Mouse (Mus musculus): ENCODE data around the gene Slc41a2. TPM values are rescaled to one million over a fixed set of nuclear protein-coding genes. Genes with fewer than 3 reads are reported as not detected.

Gene Slc41a2
- total and polyA plus RNA-seq, 2 experiments from 2014 or later: 10.3 to 29.8 TPM

DNA sequence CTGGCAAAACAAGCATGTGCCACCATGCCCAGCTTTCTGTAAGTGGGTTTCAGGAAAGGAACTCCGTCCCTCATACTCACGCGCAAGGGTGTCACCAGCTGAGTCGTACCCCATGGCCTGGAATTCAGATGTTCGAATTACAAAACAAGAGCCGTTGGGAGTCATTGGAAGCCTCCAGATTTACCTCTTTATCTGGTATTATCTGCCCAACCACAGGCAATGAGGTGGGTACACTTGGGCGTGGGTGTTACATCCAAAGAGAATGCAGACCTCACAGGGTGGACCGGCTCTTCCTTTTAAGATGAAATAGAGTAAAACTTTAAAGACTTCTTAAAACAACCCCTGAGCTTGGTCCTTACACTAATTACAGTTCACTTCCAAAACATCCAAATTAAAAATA lies 151.5 kb downstream of the Slc41a2 start:
- Histone ChIP-seq H3K36me3 (ENCODE audit: insufficient read depth, low read length) (no peaks in the 10 kb centered on the region), H3K27me3 (ENCODE audit: insufficient read depth, low read length) (no peaks in the 10 kb centered on the region), H3K9me3 (ENCODE audit: low read length) (no peaks in the 10 kb centered on the region), H3K4me1 (ENCODE audit: insufficient read depth, low read length) (peaks cover 23% of the 10 kb centered on the region), H3K27ac (no peak overlapping the region), H3K9ac (replicated peaks; ENCODE audit: low read length) (no peak overlapping the region), H3K4me3 (ENCODE audit: low read length) (no peak overlapping the region), H3K4me2 (ENCODE audit: low read depth, low read length) (no peak overlapping the region)
- ATAC-seq: no peak
- DNase-seq (ENCODE audit: low spot score): no peak
- 87% methylated on average over 8 of the region's 8 CpGs for WGBS
- no peak for TF ChIP-seq CTCF (IDR thresholded peaks at IDR 0.05; ENCODE audit: low read depth)

DNA sequence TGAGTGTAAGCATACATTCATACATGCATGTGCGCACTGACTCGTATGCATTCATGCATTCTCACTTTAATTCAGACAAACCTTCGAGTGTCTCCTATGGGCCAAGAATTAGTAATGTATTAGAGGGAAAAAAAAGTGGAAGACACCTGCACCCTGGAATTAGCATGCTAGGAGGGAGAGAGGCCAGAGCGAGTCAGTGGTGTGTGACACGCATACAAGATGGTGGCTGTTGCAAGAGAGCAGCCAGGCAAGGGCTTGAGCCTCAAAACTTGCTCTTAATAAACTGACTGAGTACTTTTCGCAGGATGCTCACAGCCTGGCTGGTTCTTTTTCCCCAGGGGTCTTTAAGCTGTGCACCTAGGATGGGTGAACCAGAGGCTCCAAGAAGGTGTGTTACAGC lies 152.6 kb downstream of the Slc41a2 start:
- TF ChIP-seq CTCF (IDR thresholded peaks at IDR 0.05; ENCODE audit: low read depth): no peak
- no peaks in the 10 kb centered on the region for H3K9me3 ChIP-seq (ENCODE audit: low read length)
- ATAC-seq (no peak), DNase-seq (ENCODE audit: low spot score) (no peak)
- H3K4me3 ChIP-seq (ENCODE audit: low read length): no peak overlapping the region
- H3K36me3 ChIP-seq (ENCODE audit: insufficient read depth, low read length): no peaks in the 10 kb centered on the region
- WGBS: 74% methylated on average over 6 of the region's 6 CpGs
- H3K4me2 ChIP-seq (ENCODE audit: low read depth, low read length): no peak overlapping the region
- H3K4me1 ChIP-seq (ENCODE audit: insufficient read depth, low read length): peaks cover 23% of the 10 kb centered on the region
- H3K27me3 ChIP-seq (ENCODE audit: insufficient read depth, low read length): no peaks in the 10 kb centered on the region
- no peak overlapping the region for H3K9ac ChIP-seq (replicated peaks; ENCODE audit: low read length)
- no peak overlapping the region for H3K27ac ChIP-seq

DNA sequence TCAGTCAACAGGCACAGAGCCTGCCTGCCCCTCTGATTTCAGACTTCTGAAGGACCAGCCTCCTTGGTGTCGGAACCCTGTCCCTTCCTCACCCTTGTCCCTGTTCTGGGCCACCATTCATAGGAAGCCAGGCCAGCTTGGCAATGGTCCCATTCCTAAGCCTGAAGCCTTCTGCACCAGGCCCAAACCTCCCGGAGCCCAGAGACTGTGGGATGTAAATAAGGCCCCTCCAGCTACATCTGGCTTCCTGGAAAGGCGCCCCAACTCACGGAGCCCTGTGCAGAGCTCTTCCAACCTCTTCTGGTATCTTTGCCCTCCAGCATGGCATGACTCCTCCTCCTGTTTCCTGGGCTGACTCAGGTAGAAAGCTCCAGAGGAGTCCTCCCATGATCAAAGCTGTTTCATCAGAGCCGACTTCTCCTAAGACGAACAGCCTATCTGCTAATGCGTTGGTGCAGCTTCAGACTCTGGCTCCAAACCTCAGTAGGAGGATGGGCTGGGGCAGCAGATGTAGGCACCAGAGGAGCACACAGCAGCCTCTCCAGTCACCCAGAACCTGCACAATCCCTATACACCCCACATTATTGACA lies 153.1 kb downstream of the Slc41a2 start:
- H3K36me3 ChIP-seq (ENCODE audit: insufficient read depth, low read length): no peaks in the 10 kb centered on the region
- no peak overlapping the region for H3K4me3 ChIP-seq (ENCODE audit: low read length)
- no peaks in the 10 kb centered on the region for H3K9me3 ChIP-seq (ENCODE audit: low read length)
- no peak overlapping the region for H3K4me2 ChIP-seq (ENCODE audit: low read depth, low read length)
- DNase-seq (ENCODE audit: low spot score): peak; percentile 58
- H3K27me3 ChIP-seq (ENCODE audit: insufficient read depth, low read length): no peaks in the 10 kb centered on the region
- no peak for TF ChIP-seq CTCF (IDR thresholded peaks at IDR 0.05; ENCODE audit: low read depth)
- H3K9ac ChIP-seq (replicated peaks; ENCODE audit: low read length): no peak overlapping the region
- peak overlapping the region; percentile 11; the same call in 1 of the 2 replicates for H3K27ac ChIP-seq
- no peak for ATAC-seq
- H3K4me1 ChIP-seq (ENCODE audit: insufficient read depth, low read length): peaks cover 23% of the 10 kb centered on the region
- WGBS: 43% methylated on average over 7 of the region's 7 CpGs

DNA sequence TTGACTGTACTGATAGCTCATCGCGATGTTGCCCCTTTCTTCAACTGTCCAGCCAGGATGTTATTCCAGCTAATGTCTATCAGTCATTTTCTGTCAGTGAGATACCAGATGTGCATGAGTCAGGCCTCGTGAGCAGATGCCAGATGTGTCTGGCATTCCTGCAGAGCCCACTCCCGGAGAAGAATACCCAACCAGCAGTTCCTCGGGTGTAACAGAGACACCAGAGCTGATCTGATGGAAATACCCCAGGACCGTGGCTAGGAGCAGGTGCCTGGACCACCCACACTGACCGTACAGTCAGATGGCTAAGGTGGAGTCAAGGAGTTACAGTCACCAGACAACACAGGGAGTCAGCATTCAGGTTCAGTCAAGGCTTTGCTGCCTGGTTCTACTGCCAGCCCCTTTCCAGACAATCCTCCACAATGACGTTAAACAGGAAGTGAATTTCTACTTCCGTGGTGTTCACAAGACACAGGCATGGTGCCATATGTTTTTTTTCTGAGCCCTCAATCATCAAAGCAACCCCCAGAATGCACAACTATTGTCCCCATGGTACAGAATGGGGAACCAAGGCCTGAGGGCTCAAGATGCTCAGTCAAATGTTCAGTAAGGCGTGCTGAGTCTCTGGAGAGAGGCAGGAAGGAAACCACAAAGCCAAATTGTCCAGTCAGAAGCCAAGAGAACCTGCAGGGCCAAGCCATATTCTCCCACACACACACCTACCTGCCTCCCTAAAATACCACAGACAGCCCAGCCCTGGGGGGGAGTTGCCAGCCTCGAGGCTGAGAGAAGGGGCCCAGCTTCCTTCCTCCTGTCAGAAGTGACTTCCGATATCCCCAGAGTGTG lies 153.8 kb downstream of the Slc41a2 start:
- WGBS: 56% methylated on average over 12 of the region's 12 CpGs

DNA sequence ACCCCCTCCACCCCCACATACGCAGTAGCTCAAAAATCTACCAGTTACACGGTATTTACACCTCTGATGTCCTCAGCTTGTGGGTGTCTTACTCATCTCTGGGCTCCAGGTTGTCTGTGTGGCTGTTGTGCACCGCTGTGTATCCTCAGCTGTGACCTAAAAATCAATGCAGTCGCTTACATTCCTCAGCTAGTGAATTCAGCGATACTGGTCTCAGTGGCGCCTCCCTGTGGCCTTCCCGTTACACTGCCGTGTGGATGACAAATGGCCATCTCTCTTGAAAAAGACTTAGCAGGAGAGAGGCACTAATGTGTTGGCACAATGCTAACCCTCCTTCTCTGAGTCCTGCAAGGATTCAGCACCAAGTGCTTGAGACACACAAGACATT lies 155.1 kb downstream of the Slc41a2 start:
- no peak overlapping the region for H3K4me3 ChIP-seq (ENCODE audit: low read length)

More for the DNA sequence above, 153.8 kb downstream of the Slc41a2 start:
- Histone ChIP-seq H3K4me2 (ENCODE audit: low read depth, low read length) (no peak overlapping the region), H3K9me3 (ENCODE audit: low read length) (no peaks in the 10 kb centered on the region), H3K27ac (peak overlapping the region; percentile 11; the same call in 1 of the 2 replicates), H3K9ac (replicated peaks; ENCODE audit: low read length) (no peak overlapping the region), H3K4me3 (ENCODE audit: low read length) (no peak overlapping the region), H3K36me3 (ENCODE audit: insufficient read depth, low read length) (no peaks in the 10 kb centered on the region), H3K27me3 (ENCODE audit: insufficient read depth, low read length) (no peaks in the 10 kb centered on the region), H3K4me1 (ENCODE audit: insufficient read depth, low read length) (peaks cover 23% of the 10 kb centered on the region)
- no peak; the same call in 1 of the 2 replicates for ATAC-seq
- no peak for DNase-seq (ENCODE audit: low spot score)
- TF ChIP-seq CTCF (IDR thresholded peaks at IDR 0.05; ENCODE audit: low read depth): no peak

DNA sequence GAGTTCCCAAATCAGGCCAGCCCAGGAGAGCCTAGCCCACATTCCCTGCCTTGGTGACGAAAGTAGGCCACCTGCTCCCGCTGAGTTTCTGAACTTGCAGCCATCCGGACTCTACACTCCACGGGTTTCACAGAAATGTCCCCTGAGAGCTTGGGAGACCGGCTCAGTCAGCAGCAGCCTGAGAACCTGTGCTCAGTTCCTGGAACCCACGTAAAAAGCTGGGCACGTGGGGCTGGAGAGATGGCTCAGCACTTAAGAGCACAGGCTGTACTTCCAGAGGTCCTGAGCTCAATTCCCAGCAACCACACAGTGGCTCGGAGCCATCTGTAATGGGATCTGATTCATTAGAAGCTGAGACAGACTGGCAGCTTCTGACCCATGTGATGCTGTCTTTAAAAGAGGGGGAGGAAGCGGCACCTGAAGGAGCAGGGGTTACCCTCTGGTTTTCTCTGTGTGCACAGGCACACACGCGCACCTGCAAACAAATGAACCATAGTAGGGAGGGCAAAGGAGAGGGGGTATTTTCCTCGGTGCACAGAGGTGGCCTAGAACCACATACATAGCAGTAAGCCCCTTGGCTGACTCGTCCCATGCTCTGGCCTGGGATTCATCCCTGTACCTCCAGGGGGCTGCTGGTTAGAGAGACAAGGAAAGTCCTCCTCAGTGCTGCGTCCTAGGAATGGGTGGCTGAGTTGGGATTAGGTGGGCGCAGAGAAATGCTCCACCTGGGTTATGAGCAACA lies 155.7 kb downstream of the Slc41a2 start:
- Histone ChIP-seq H3K27ac (peak overlapping the region; percentile 52), H3K9me3 (ENCODE audit: low read length) (no peaks in the 10 kb centered on the region), H3K4me1 (ENCODE audit: insufficient read depth, low read length) (peaks cover 23% of the 10 kb centered on the region), H3K4me3 (ENCODE audit: low read length) (no peak overlapping the region), H3K4me2 (ENCODE audit: low read depth, low read length) (no peak overlapping the region), H3K36me3 (ENCODE audit: insufficient read depth, low read length) (no peaks in the 10 kb centered on the region), H3K27me3 (ENCODE audit: insufficient read depth, low read length) (no peaks in the 10 kb centered on the region), H3K9ac (replicated peaks; ENCODE audit: low read length) (no peak overlapping the region)
- no peak for TF ChIP-seq CTCF (IDR thresholded peaks at IDR 0.05; ENCODE audit: low read depth)
- ATAC-seq: peak; percentile 11; the same call in 1 of the 2 replicates
- peak; percentile 45 for DNase-seq (ENCODE audit: low spot score)
- WGBS: 56% methylated on average over 15 of the region's 15 CpGs

More for the DNA sequence above, 155.1 kb downstream of the Slc41a2 start:
- no peaks in the 10 kb centered on the region for H3K36me3 ChIP-seq (ENCODE audit: insufficient read depth, low read length)
- WGBS: 26% methylated on average over 8 of the region's 8 CpGs
- peaks cover 23% of the 10 kb centered on the region for H3K4me1 ChIP-seq (ENCODE audit: insufficient read depth, low read length)
- no peaks in the 10 kb centered on the region for H3K27me3 ChIP-seq (ENCODE audit: insufficient read depth, low read length)
- peak; percentile 55 for ATAC-seq
- H3K9ac ChIP-seq (replicated peaks; ENCODE audit: low read length): no peak overlapping the region
- H3K4me2 ChIP-seq (ENCODE audit: low read depth, low read length): no peak overlapping the region
- no peaks in the 10 kb centered on the region for H3K9me3 ChIP-seq (ENCODE audit: low read length)
- peak; percentile 89 for DNase-seq (ENCODE audit: low spot score)
- peak; percentile 86 for TF ChIP-seq CTCF (IDR thresholded peaks at IDR 0.05; ENCODE audit: low read depth)
- H3K27ac ChIP-seq: peak overlapping the region; percentile 52; the same call in 1 of the 2 replicates

Other genes starting within 250 kb of the Slc41a2 start
- 2.1 and 2.2 TPM in 2 replicates for gene D10Wsu102e, start 22.3 kb upstream of the Slc41a2 start, total RNA-seq (2014; rRNA removed)
- 0.60 and 0.61 TPM in 2 replicates for gene D10Wsu102e, start 22.3 kb upstream of the Slc41a2 start, polyA plus RNA-seq (2015; fragmentation: Nextera tagmentation; extraction: Ambion mirVana)
- gene Aldh1l2, start 196.3 kb upstream of the Slc41a2 start, total RNA-seq (2014; rRNA removed): 14.4 and 18.7 TPM in 2 replicates
- 7.4 and 9.0 TPM in 2 replicates for gene Aldh1l2, start 196.3 kb upstream of the Slc41a2 start, polyA plus RNA-seq (2015; fragmentation: Nextera tagmentation; extraction: Ambion mirVana)
- 13.8 and 18.5 TPM in 2 replicates for gene Washc4, start 205.9 kb upstream of the Slc41a2 start, total RNA-seq (2014; rRNA removed)
- 17.6 and 22.0 TPM in 2 replicates for gene Washc4, start 205.9 kb upstream of the Slc41a2 start, polyA plus RNA-seq (2015; fragmentation: Nextera tagmentation; extraction: Ambion mirVana)

All from hindbrain, postnatal 0 days (tissue).